Mouse (Mus musculus) liver, postnatal 0 days (tissue): Measurements from ENCODE around the gene Nhp2. TPM values are rescaled to one million over a fixed set of nuclear protein-coding genes. Genes with fewer than 3 reads are reported as not detected.

ENCODE experiments used
- ATAC-seq: fragments of 200-750 bp; cut with Nextera tagmentation; 2 replicates; pipeline ENCODE4 v1.8.0; 2017; ENCODE audit warnings: mild to moderate bottlenecking, moderate library complexity
- DNase-seq: peaks from one replicate; pipeline ENCODE4 v3.0.0-alpha.2; 2016
- H3K27ac ChIP-seq: fragments of 300-500 bp; sonication (generic); 2 replicates; pipeline ENCODE4 v1.5.1; 2014; ENCODE audit warnings: antibody characterized with exemption, moderate library complexity, mild to moderate bottlenecking, low read depth
- H3K27me3 ChIP-seq: fragments of 300-500 bp; sonication (generic); 2 replicates; pipeline ENCODE4 v1.6.1; 2014; ENCODE audit warnings: low read length, control low read depth, mixed read lengths; ENCODE audit not compliant: insufficient read depth
- H3K36me3 ChIP-seq: fragments of 300-500 bp; sonication (generic); replicated peaks from 2 replicates; pipeline ENCODE4 v1.6.1; 2014; ENCODE audit warnings: mild to moderate bottlenecking, control low read depth, low read length, moderate library complexity, mixed read lengths; ENCODE audit not compliant: insufficient read depth
- H3K4me1 ChIP-seq: fragments of 300-500 bp; sonication (generic); 2 replicates; pipeline ENCODE4 v1.6.1; 2014; ENCODE audit warnings: antibody characterized with exemption, mild to moderate bottlenecking, control low read depth; ENCODE audit not compliant: insufficient read depth
- H3K4me2 ChIP-seq: fragments of 300-500 bp; sonication (generic); 2 replicates; pipeline ENCODE4 v1.6.1; 2014; ENCODE audit warnings: low read depth, mild to moderate bottlenecking, low read length, moderate library complexity, mixed read lengths
- H3K4me3 ChIP-seq: fragments of 300-500 bp; sonication (generic); 2 replicates; pipeline ENCODE4 v1.5.1; 2014; ENCODE audit warnings: low read depth, low read length
- H3K9ac ChIP-seq: fragments of 300-500 bp; sonication (generic); replicated peaks from 2 replicates; pipeline ENCODE4 v1.6.1; 2014; ENCODE audit warnings: mild to moderate bottlenecking, moderate library complexity
- H3K9me3 ChIP-seq: fragments of 300-500 bp; sonication (generic); 2 replicates; pipeline ENCODE4 v1.6.1; 2016; ENCODE audit warnings: mild to moderate bottlenecking, control low read depth, low read length, mixed read lengths
- CTCF ChIP-seq: sonication (generic); IDR thresholded peaks from 2 replicates; pipeline ENCODE4 v1.5.1; 2016; ENCODE audit warnings: antibody characterized with exemption, low read depth
- EP300 ChIP-seq: IDR thresholded peaks from 2 replicates; pipeline ENCODE4 v1.6.1; 2016; ENCODE audit warnings: antibody characterized with exemption, low read depth, mild to moderate bottlenecking
- WGBS: fragments of 180-500 bp; shearing (Covaris S2); extraction: QIAGEN DNeasy Blood & Tissue Kit; methylation state at CpG from one replicate; pipeline ENCODE4 v1.1.7; 2014; ENCODE audit not compliant: insufficient replicate concordance; 5-methylcytosine and 5-hydroxymethylcytosine counted together
- polyA plus RNA-seq: library from polyadenylated mRNA; unstranded; fragments of >200 nt; fragmentation: Nextera tagmentation; extraction: Ambion mirVana; gene quantifications from 2 replicates; pipeline ENCODE4 v1.2.1, GENCODE M21; 2015

Gene Nhp2
- 70.1 and 76.2 TPM in 2 replicates for polyA plus RNA-seq

GRCm38 (mm10) chr11:51619409-51620060, at the start of gene Nhp2:
Nhp2 (plus strand) TSS chr11:51619735.
- peaks cover 26% of the 10 kb centered on the region for H3K36me3 ChIP-seq
- ATAC-seq, result peak; percentile 90
- peak within 1 kb of the TSS; percentile 81 for H3K4me3 ChIP-seq
- WGBS, result under 1% methylated on average over 51 of the region's 51 CpGs
- H3K4me2 ChIP-seq, result peak within 1 kb of the TSS; percentile 94
- H3K9me3 ChIP-seq, result no peaks in the 10 kb centered on the region
- peaks cover 25% of the 10 kb centered on the region for H3K4me1 ChIP-seq
- H3K27me3 ChIP-seq, result no peaks in the 10 kb centered on the region
- peak within 1 kb of the TSS; percentile 93 for H3K9ac ChIP-seq
- peak; percentile 96 for DNase-seq
- H3K27ac ChIP-seq, result peak within 1 kb of the TSS; percentile 80
- TF ChIP-seq EP300 (peak; percentile 67), CTCF (no peak)

DNA sequence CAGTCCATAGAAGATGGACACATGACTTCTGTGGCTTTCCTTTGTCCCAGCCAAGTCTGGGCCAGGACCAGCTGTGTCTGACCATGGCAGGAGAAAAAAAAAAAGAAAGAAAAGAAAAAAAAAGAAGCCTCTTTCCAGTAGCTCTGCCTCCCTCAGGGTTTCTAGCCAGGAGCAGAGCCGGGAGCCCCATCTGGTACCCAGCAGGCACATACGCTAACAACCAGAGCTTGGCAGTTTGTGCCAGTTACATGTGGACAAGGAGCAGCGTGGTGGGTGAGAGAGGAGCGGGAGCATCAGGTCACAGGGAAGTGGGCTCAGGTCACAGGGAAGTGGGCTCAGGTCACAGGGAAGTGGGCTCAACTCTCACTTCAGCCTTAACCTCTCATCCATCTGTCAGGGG, 43.1 kb upstream of the Nhp2 start:
- no peaks in the 10 kb centered on the region for H3K36me3 ChIP-seq
- no peak overlapping the region for H3K4me3 ChIP-seq
- no peak for DNase-seq
- no peak for ATAC-seq
- no peak overlapping the region for H3K9ac ChIP-seq
- no peaks in the 10 kb centered on the region for H3K9me3 ChIP-seq
- H3K27me3 ChIP-seq, result no peaks in the 10 kb centered on the region
- 87% methylated on average over 4 of the region's 4 CpGs for WGBS
- no peak for TF ChIP-seq EP300
- TF ChIP-seq CTCF, result no peak
- H3K4me1 ChIP-seq, result no peaks in the 10 kb centered on the region
- H3K4me2 ChIP-seq, result no peak overlapping the region
- no peak overlapping the region for H3K27ac ChIP-seq

GRCm38 (mm10) chr11:51577587-51577986, 41.9 kb upstream of the Nhp2 start:
- 58% methylated on average over 7 of the region's 7 CpGs for WGBS
- H3K4me1 ChIP-seq, result no peaks in the 10 kb centered on the region
- no peak overlapping the region for H3K9ac ChIP-seq
- ATAC-seq (no peak), DNase-seq (no peak)
- no peaks in the 10 kb centered on the region for H3K9me3 ChIP-seq
- TF ChIP-seq EP300 (no peak), CTCF (no peak)
- H3K4me2 ChIP-seq, result no peak overlapping the region
- H3K4me3 ChIP-seq, result no peak overlapping the region
- no peaks in the 10 kb centered on the region for H3K27me3 ChIP-seq
- H3K27ac ChIP-seq, result no peak overlapping the region
- no peaks in the 10 kb centered on the region for H3K36me3 ChIP-seq

DNA sequence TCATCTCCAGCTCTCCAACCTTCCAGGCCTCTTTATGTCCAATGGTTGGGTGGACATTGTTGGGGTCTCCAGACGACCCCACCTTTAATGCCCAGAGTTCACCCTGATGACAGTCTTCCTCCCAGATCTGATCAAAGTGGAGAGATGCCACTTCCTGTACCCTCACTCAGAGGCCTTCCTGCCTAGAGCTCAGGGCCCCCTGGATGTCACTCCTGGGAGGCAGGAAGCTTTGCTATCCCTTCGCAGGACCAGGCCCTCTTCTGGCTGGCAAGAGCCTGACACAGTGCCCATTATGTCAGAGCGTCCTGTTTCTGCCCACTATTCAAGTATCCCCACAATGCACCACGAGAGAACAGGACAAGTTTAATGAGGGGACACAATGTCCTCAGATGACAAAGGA, 40.5 kb upstream of the Nhp2 start:
- DNase-seq, result no peak
- TF ChIP-seq EP300 (no peak), CTCF (no peak)
- no peak overlapping the region for H3K27ac ChIP-seq
- no peaks in the 10 kb centered on the region for H3K27me3 ChIP-seq
- H3K36me3 ChIP-seq, result no peaks in the 10 kb centered on the region
- 61% methylated on average over 4 of the region's 4 CpGs for WGBS
- ATAC-seq, result no peak
- H3K4me3 ChIP-seq, result no peak overlapping the region
- no peak overlapping the region for H3K9ac ChIP-seq
- H3K4me2 ChIP-seq, result no peak overlapping the region
- no peaks in the 10 kb centered on the region for H3K9me3 ChIP-seq
- peaks cover 5% of the 10 kb centered on the region for H3K4me1 ChIP-seq

- ATAC-seq, result no peak
Measured at GRCm38 (mm10) chr11:51582713-51583112, 36.8 kb upstream of the Nhp2 start.

GRCm38 (mm10) chr11:51584057-51584430, 35.5 kb upstream of the Nhp2 start:
- no peak for DNase-seq
- peaks cover 21% of the 10 kb centered on the region for H3K4me1 ChIP-seq
- H3K27ac ChIP-seq, result peak overlapping the region; percentile 91
- no peaks in the 10 kb centered on the region for H3K9me3 ChIP-seq
- TF ChIP-seq EP300 (no peak), CTCF (no peak)
- peak; percentile 10 for ATAC-seq
- peak overlapping the region; percentile 73 for H3K4me3 ChIP-seq
- no peaks in the 10 kb centered on the region for H3K27me3 ChIP-seq
- peaks cover 17% of the 10 kb centered on the region for H3K36me3 ChIP-seq
- WGBS, result 9% methylated on average over 9 of the region's 9 CpGs
- H3K4me2 ChIP-seq, result peak overlapping the region; percentile 93
- peak overlapping the region; percentile 90 for H3K9ac ChIP-seq

More at GRCm38 (mm10) chr11:51582713-51583112, 36.8 kb upstream of the Nhp2 start:
- peaks cover 21% of the 10 kb centered on the region for H3K4me1 ChIP-seq
- no peak overlapping the region for H3K27ac ChIP-seq
- no peak overlapping the region for H3K4me3 ChIP-seq
- no peak overlapping the region for H3K4me2 ChIP-seq
- no peak overlapping the region for H3K9ac ChIP-seq
- H3K9me3 ChIP-seq, result no peaks in the 10 kb centered on the region
- peak; percentile 84 for DNase-seq
- H3K36me3 ChIP-seq, result peaks cover 6% of the 10 kb centered on the region
- WGBS, result 22% methylated on average over 8 of the region's 8 CpGs
- H3K27me3 ChIP-seq, result no peaks in the 10 kb centered on the region
- TF ChIP-seq EP300 (no peak), CTCF (peak; percentile 88)
